ENCODE assay signal across 24 mouse cellular contexts in genomic region chr1:120734846-120735245, GRCm38 (mm10).
DNase-seq lines count a peak whose midpoint lies in the region; ATAC-seq and TF ChIP-seq lines count a peak whose summit lies in the region.
"Had no signal": no experiment of that assay in that cellular context is flagged by ENCODE, and none has a peak within 500 bp of the region (broad histone marks: within the 10 kb centered on the region; RNA-seq: fewer than 3 reads in every experiment).

No protein-coding gene starts in this region.

- no peak for TF ChIP-seq EP300 in lung, postnatal 0 days (IDR thresholded peaks at IDR 0.05)

- no peak overlapping the region for H3K4me2 ChIP-seq in lung, embryonic 14.5 days
- H3K4me2 ChIP-seq in lung, postnatal 0 days (replicated peaks; ENCODE audit: low read depth, low read length) = no peak overlapping the region
- H3K4me2 ChIP-seq: embryonic facial prominence, embryonic 12.5 days; forebrain, embryonic 13.5 days; forebrain, embryonic 15.5 days had no signal

- no peaks in the 10 kb centered on the region for H3K27me3 ChIP-seq in lung, embryonic 14.5 days (ENCODE audit: insufficient read depth, low read length)
- no peaks in the 10 kb centered on the region for H3K27me3 ChIP-seq in lung, postnatal 0 days (replicated peaks; ENCODE audit: insufficient read depth, low read length)
- H3K27me3 ChIP-seq: CH12.LX; embryonic facial prominence, embryonic 12.5 days; forebrain, embryonic 13.5 days; forebrain, embryonic 15.5 days had no signal

- DNase-seq in heart, adult 11 months = peak; percentile 58
- no peak for DNase-seq in heart, postnatal 14 days
- DNase-seq in lung, embryonic 14.5 days = no peak
- no peak for DNase-seq in lung, postnatal 0 days (ENCODE audit: low spot score)
- peak; percentile 14 for DNase-seq in ovary, postnatal 36 days (ENCODE audit: low spot score)
- no peak for DNase-seq in ovary, postnatal 10 days (ENCODE audit: low spot score)
- DNase-seq in NIH3T3 (ENCODE audit: low read depth) = peak; percentile 34
- no peak for DNase-seq in yolk sac, embryonic 10.5 days (ENCODE audit: low spot score)
- DNase-seq: adrenal gland, adult 2 months; adrenal gland, postnatal 10 days; adrenal gland, postnatal 25 days; B cell, adult 2 months; cerebellum, adult 11-12 months; cerebellum, adult 2 months; cerebellum, adult 9-10 months; cerebellum, postnatal 10 days; cerebellum, postnatal 25 days; forebrain, postnatal 0 days had no signal

- H3K36me3 ChIP-seq in lung, embryonic 14.5 days (ENCODE audit: insufficient read depth) = no peaks in the 10 kb centered on the region
- no peaks in the 10 kb centered on the region for H3K36me3 ChIP-seq in lung, postnatal 0 days (ENCODE audit: insufficient read depth, low read length)
- H3K36me3 ChIP-seq: embryonic facial prominence, embryonic 12.5 days; forebrain, embryonic 15.5 days; G1E had no signal

- intact Hi-C loops in heart, postnatal 14 days (cut with DNase I) = no loop called here

- no peak for TF ChIP-seq CTCF in lung, embryonic 14.5 days (IDR thresholded peaks at IDR 0.05; ENCODE audit: low read depth)
- no peak for TF ChIP-seq CTCF in lung, postnatal 0 days (IDR thresholded peaks at IDR 0.05)

- H3K9ac ChIP-seq in lung, embryonic 14.5 days = no peak overlapping the region
- H3K9ac ChIP-seq in lung, postnatal 0 days (replicated peaks; ENCODE audit: low read depth) = no peak overlapping the region
- H3K9ac ChIP-seq: embryonic facial prominence, embryonic 12.5 days; forebrain, embryonic 13.5 days; forebrain, embryonic 15.5 days; forebrain, postnatal 0 days had no signal

- no peaks in the 10 kb centered on the region for H3K9me3 ChIP-seq in lung, embryonic 14.5 days (ENCODE audit: low read depth, low read length)
- H3K9me3 ChIP-seq in lung, postnatal 0 days (ENCODE audit: low read length) = no peaks in the 10 kb centered on the region
- H3K9me3 ChIP-seq: embryonic facial prominence, embryonic 12.5 days; forebrain, embryonic 13.5 days; forebrain, embryonic 15.5 days had no signal

- H3K4me1 ChIP-seq in lung, embryonic 14.5 days (ENCODE audit: insufficient read depth) = no peaks in the 10 kb centered on the region
- no peaks in the 10 kb centered on the region for H3K4me1 ChIP-seq in lung, postnatal 0 days (ENCODE audit: insufficient read depth, low read depth, low read length)
- H3K4me1 ChIP-seq: forebrain, embryonic 13.5 days; forebrain, embryonic 15.5 days had no signal

- H3K27ac ChIP-seq in lung, embryonic 14.5 days (ENCODE audit: low read depth) = no peak overlapping the region
- no peak overlapping the region for H3K27ac ChIP-seq in lung, postnatal 0 days (ENCODE audit: low read length)
- H3K27ac ChIP-seq: embryonic facial prominence, embryonic 12.5 days; forebrain, embryonic 13.5 days; forebrain, embryonic 15.5 days had no signal

- no peak overlapping the region for H3K4me3 ChIP-seq in lung, embryonic 14.5 days (ENCODE audit: low read depth, low read length)
- H3K4me3 ChIP-seq in lung, postnatal 0 days (ENCODE audit: low read depth, low read length) = no peak overlapping the region
- H3K4me3 ChIP-seq: embryonic facial prominence, embryonic 12.5 days; forebrain, embryonic 13.5 days; forebrain, embryonic 15.5 days had no signal

- peak; percentile 54; the same call in 1 of the 2 replicates for ATAC-seq in lung, embryonic 14.5 days (ENCODE audit: insufficient read depth)
- no peak for ATAC-seq in lung, postnatal 0 days
- ATAC-seq: CD4-positive, CD25-positive, alpha-beta regulatory T cell, adult 4 months; forebrain, embryonic 13.5 days; forebrain, embryonic 15.5 days; forebrain, postnatal 0 days had no signal

Comparison
In these comparisons a context has a peak if more than half of its experiments do, and no peak if none do; other contexts are left out.
1. DNase-seq: peak in heart, adult 11 months (single experiment), ovary, postnatal 36 days (single experiment) and NIH3T3 (single experiment); none in heart, postnatal 14 days (0 of 2), lung, embryonic 14.5 days (single experiment), lung, postnatal 0 days (single experiment), ovary, postnatal 10 days (single experiment) and yolk sac, embryonic 10.5 days (single experiment).